Mouse (Mus musculus) E14TG2a.4 (cell line): ENCODE results near the gene Sncb.

Experiments
- H3K27me3 ChIP-seq: 2 replicates; pipeline ENCODE4 v1.6.1; 2014; ENCODE audit warnings: low read length, control low read depth; ENCODE audit not compliant: insufficient read depth
- H3K36me3 ChIP-seq: 2 replicates; pipeline ENCODE4 v1.6.1; 2014; ENCODE audit warnings: low read length, control low read depth; ENCODE audit not compliant: insufficient read depth
- H3K4me1 ChIP-seq: replicated peaks from 2 replicates; pipeline ENCODE4 v1.6.1; 2014; ENCODE audit warnings: low read depth, low read length, control low read depth
- H3K4me3 ChIP-seq: replicated peaks from 2 replicates; pipeline ENCODE4 v1.5.1; 2014; ENCODE audit warnings: mild to moderate bottlenecking, low read length
- H3K9me3 ChIP-seq: 2 replicates; pipeline ENCODE4 v1.6.1; 2014; ENCODE audit warnings: low read length, control low read depth
- CTCF ChIP-seq: conservative IDR thresholded peaks from 2 replicates; pipeline ENCODE4 v1.5.1; 2014; ENCODE audit warnings: low read length
- NANOG ChIP-seq: IDR thresholded peaks from 2 replicates; pipeline ENCODE4 v1.6.1; 2014; ENCODE audit warnings: borderline replicate concordance, low read length, mixed read lengths
- POU5F1 ChIP-seq: IDR thresholded peaks from 2 replicates; pipeline ENCODE4 v1.6.1; 2014; ENCODE audit warnings: low read length, borderline replicate concordance

The Sncb gene

GRCm38 (mm10) chr13:54765281-54766191 is 859 bp downstream of the Sncb start:
- TF ChIP-seq NANOG (no peak), POU5F1 (no peak), CTCF (no peak)
- H3K27me3 ChIP-seq = peaks cover 68% of the 10 kb centered on the region

GRCm38 (mm10) chr13:54760906-54761305 is 5.5 kb downstream of the Sncb start:
- peaks cover 74% of the 10 kb centered on the region for H3K27me3 ChIP-seq
- H3K4me1 ChIP-seq = peaks cover 44% of the 10 kb centered on the region
- H3K36me3 ChIP-seq = no peaks in the 10 kb centered on the region
- TF ChIP-seq POU5F1 = no peak
- TF ChIP-seq CTCF = no peak
- no peak for TF ChIP-seq NANOG
- H3K4me3 ChIP-seq = no peak overlapping the region
- H3K9me3 ChIP-seq = no peaks in the 10 kb centered on the region

More at GRCm38 (mm10) chr13:54765281-54766191, 859 bp downstream of the Sncb start:
- Histone ChIP-seq H3K9me3 (peaks cover 21% of the 10 kb centered on the region), H3K36me3 (no peaks in the 10 kb centered on the region), H3K4me1 (peaks cover 21% of the 10 kb centered on the region), H3K4me3 (peak overlapping the region; percentile 85)

GRCm38 (mm10) chr13:54760164-54760795 is 6.1 kb downstream of the Sncb start:
- no peak overlapping the region for H3K4me3 ChIP-seq
- H3K9me3 ChIP-seq = no peaks in the 10 kb centered on the region
- H3K4me1 ChIP-seq = peaks cover 42% of the 10 kb centered on the region
- H3K27me3 ChIP-seq = peaks cover 74% of the 10 kb centered on the region
- no peaks in the 10 kb centered on the region for H3K36me3 ChIP-seq
- TF ChIP-seq NANOG = no peak

- Histone ChIP-seq H3K36me3 (no peaks in the 10 kb centered on the region), H3K27me3 (peaks cover 73% of the 10 kb centered on the region), H3K9me3 (no peaks in the 10 kb centered on the region), H3K4me1 (peaks cover 37% of the 10 kb centered on the region), H3K4me3 (0 out of 2 replicates have a peak overlapping the region, but pooled peaks have one; percentile 26)
- TF ChIP-seq CTCF = no peak
- no peak for TF ChIP-seq POU5F1
- TF ChIP-seq NANOG = no peak
Measured at GRCm38 (mm10) chr13:54759496-54759895, 6.9 kb downstream of the Sncb start.

GRCm38 (mm10) chr13:54758756-54759470 is 7.5 kb downstream of the Sncb start:
- no peaks in the 10 kb centered on the region for H3K9me3 ChIP-seq
- H3K4me1 ChIP-seq = peaks cover 39% of the 10 kb centered on the region
- peaks cover 73% of the 10 kb centered on the region for H3K27me3 ChIP-seq
- TF ChIP-seq NANOG (no peak), CTCF (no peak), POU5F1 (no peak)
- H3K36me3 ChIP-seq = no peaks in the 10 kb centered on the region
- H3K4me3 ChIP-seq = peak overlapping the region; percentile 80

GRCm38 (mm10) chr13:54758045-54758755 is 8.2 kb downstream of the Sncb start:
- Histone ChIP-seq H3K9me3 (no peaks in the 10 kb centered on the region), H3K4me3 (peak overlapping the region; percentile 80), H3K27me3 (peaks cover 73% of the 10 kb centered on the region), H3K4me1 (peaks cover 39% of the 10 kb centered on the region), H3K36me3 (no peaks in the 10 kb centered on the region)
- TF ChIP-seq CTCF (peak; percentile 66), POU5F1 (no peak)

GRCm38 (mm10) chr13:54757093-54757830 is 9.1 kb downstream of the Sncb start:
- no peak for TF ChIP-seq NANOG
- no peak for TF ChIP-seq POU5F1
- TF ChIP-seq CTCF = no peak
- no peaks in the 10 kb centered on the region for H3K9me3 ChIP-seq
- peaks cover 39% of the 10 kb centered on the region for H3K4me1 ChIP-seq
- peaks cover 73% of the 10 kb centered on the region for H3K27me3 ChIP-seq
- H3K36me3 ChIP-seq = no peaks in the 10 kb centered on the region
- peak overlapping the region; percentile 80 for H3K4me3 ChIP-seq

- Histone ChIP-seq H3K27me3 (peaks cover 76% of the 10 kb centered on the region), H3K36me3 (no peaks in the 10 kb centered on the region), H3K4me3 (no peak overlapping the region), H3K9me3 (no peaks in the 10 kb centered on the region), H3K4me1 (peaks cover 39% of the 10 kb centered on the region)
- TF ChIP-seq POU5F1 (no peak), NANOG (no peak)
Measured at GRCm38 (mm10) chr13:54756156-54756712, 10.2 kb downstream of the Sncb start.
